Mouse (Mus musculus): ENCODE results near the gene Sparc. TPM values are rescaled to one million over a fixed set of nuclear protein-coding genes. Genes with fewer than 3 reads are reported as not detected.

Gene Sparc
- total and polyA plus RNA-seq, 2 experiments = 28.0 to 110 TPM

DNA sequence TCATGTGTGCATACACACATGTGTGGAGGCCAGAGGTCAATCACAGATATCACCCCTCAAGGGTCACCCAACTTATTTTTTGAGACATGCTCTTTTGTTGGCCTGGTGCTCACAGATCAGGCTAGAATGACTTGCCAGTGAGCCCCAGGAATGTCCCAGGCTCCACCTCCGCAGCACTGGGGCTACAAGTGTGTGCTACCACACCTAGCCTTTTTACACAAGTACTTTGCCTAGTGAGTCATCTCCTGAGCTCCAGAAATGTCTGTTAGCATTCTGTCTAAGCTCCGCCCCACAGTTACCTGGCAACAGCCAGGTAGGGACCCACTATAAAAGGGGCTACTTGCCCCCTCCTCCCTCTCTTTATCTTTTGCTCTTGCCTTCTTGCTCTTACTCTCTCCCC lies 22.1 kb downstream of the Sparc start:
- TF ChIP-seq POLR2A (IDR thresholded peaks at IDR 0.05; ENCODE audit: extremely low read depth, insufficient read depth, low read length) (no peak), CTCF (IDR thresholded peaks at IDR 0.05; ENCODE audit: low read depth, low read length) (no peak)
- H3K36me3 ChIP-seq (ENCODE audit: control insufficient read depth, insufficient read depth, low read length) = no peaks in the 10 kb centered on the region
- no peak for DNase-seq (ENCODE audit: extremely low read depth, low read depth, low spot score)

GRCm38 (mm10) chr11:55398371-55398770 lies 24.6 kb downstream of the Sparc start:
- Histone ChIP-seq H3K36me3 (ENCODE audit: control insufficient read depth, insufficient read depth, low read length) (no peaks in the 10 kb centered on the region), H3K27me3 (ENCODE audit: control insufficient read depth, insufficient read depth, low read length) (no peaks in the 10 kb centered on the region), H3K27ac (replicated peaks; ENCODE audit: insufficient read depth, low read depth, low read length) (peak overlapping the region; percentile 44), H3K4me1 (ENCODE audit: control insufficient read depth, insufficient read depth, low read length) (no peaks in the 10 kb centered on the region), H3K79me2 (ENCODE audit: control insufficient read depth, insufficient read depth, low read length) (no peaks in the 10 kb centered on the region), H3K4me3 (ENCODE audit: insufficient read depth, low read depth, low read length) (no peak overlapping the region), H3K9ac (ENCODE audit: low read depth, low read length) (no peak overlapping the region)
- TF ChIP-seq CTCF (IDR thresholded peaks at IDR 0.05; ENCODE audit: low read depth, low read length) = no peak
- no peak for TF ChIP-seq POLR2A (IDR thresholded peaks at IDR 0.05; ENCODE audit: extremely low read depth, insufficient read depth, low read length)
- WGBS = 89% methylated on average over 8 of the region's 8 CpGs
- no peak for DNase-seq (ENCODE audit: extremely low read depth, low read depth, low spot score)

More for the DNA sequence above, 22.1 kb downstream of the Sparc start:
- H3K9ac ChIP-seq (ENCODE audit: low read depth, low read length) = no peak overlapping the region
- H3K4me1 ChIP-seq (ENCODE audit: control insufficient read depth, insufficient read depth, low read length) = peaks cover 3% of the 10 kb centered on the region; the same call in 1 of the 2 replicates
- H3K27me3 ChIP-seq (ENCODE audit: control insufficient read depth, insufficient read depth, low read length) = no peaks in the 10 kb centered on the region
- H3K4me3 ChIP-seq (ENCODE audit: insufficient read depth, low read depth, low read length) = no peak overlapping the region
- no peak overlapping the region for H3K27ac ChIP-seq (replicated peaks; ENCODE audit: insufficient read depth, low read depth, low read length)
- WGBS = 98% methylated on average over 2 of the region's 2 CpGs
- no peaks in the 10 kb centered on the region for H3K79me2 ChIP-seq (ENCODE audit: control insufficient read depth, insufficient read depth, low read length)

DNA sequence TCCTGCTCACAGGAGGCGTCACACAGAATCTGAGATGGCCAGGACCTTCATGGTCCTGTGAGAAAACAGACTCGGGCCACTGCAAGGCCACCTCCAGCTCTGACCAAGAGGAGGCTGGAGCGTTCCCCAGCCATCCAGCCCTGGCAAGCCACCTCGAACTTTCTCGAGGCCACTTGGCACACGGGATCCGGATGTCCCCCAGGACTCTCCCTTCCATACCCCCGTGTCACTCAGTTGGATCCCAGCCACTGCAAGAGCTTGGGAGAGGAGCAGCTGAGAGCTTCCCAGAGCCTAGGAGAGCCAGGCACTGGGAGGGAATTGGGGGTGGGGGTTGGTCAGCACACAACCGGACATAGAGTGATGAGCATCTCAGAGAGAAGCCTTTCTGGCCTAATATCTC lies 25.5 kb downstream of the Sparc start:
- Histone ChIP-seq H3K9ac (ENCODE audit: low read depth, low read length) (no peak overlapping the region), H3K4me3 (ENCODE audit: insufficient read depth, low read depth, low read length) (no peak overlapping the region), H3K4me1 (ENCODE audit: control insufficient read depth, insufficient read depth, low read length) (no peaks in the 10 kb centered on the region), H3K27me3 (ENCODE audit: control insufficient read depth, insufficient read depth, low read length) (no peaks in the 10 kb centered on the region), H3K79me2 (ENCODE audit: control insufficient read depth, insufficient read depth, low read length) (no peaks in the 10 kb centered on the region), H3K27ac (replicated peaks; ENCODE audit: insufficient read depth, low read depth, low read length) (peak overlapping the region; percentile 44), H3K36me3 (ENCODE audit: control insufficient read depth, insufficient read depth, low read length) (no peaks in the 10 kb centered on the region)
- no peak for TF ChIP-seq POLR2A (IDR thresholded peaks at IDR 0.05; ENCODE audit: extremely low read depth, insufficient read depth, low read length)
- no peak for TF ChIP-seq CTCF (IDR thresholded peaks at IDR 0.05; ENCODE audit: low read depth, low read length)
- peak; percentile 22 for DNase-seq (ENCODE audit: extremely low read depth, low read depth, low spot score)
- WGBS = 69% methylated on average over 9 of the region's 9 CpGs

GRCm38 (mm10) chr11:55397036-55397435 lies 25.9 kb downstream of the Sparc start:
- H3K36me3 ChIP-seq (ENCODE audit: control insufficient read depth, insufficient read depth, low read length) = no peaks in the 10 kb centered on the region
- TF ChIP-seq CTCF (IDR thresholded peaks at IDR 0.05; ENCODE audit: low read depth, low read length) (0 out of 2 replicates have a peak, but pooled peaks have one; percentile 9), POLR2A (IDR thresholded peaks at IDR 0.05; ENCODE audit: extremely low read depth, insufficient read depth, low read length) (no peak)
- H3K4me3 ChIP-seq (ENCODE audit: insufficient read depth, low read depth, low read length) = no peak overlapping the region
- DNase-seq (ENCODE audit: extremely low read depth, low read depth, low spot score) = peak; percentile 22
- no peaks in the 10 kb centered on the region for H3K27me3 ChIP-seq (ENCODE audit: control insufficient read depth, insufficient read depth, low read length)
- no peak overlapping the region for H3K9ac ChIP-seq (ENCODE audit: low read depth, low read length)
- peak overlapping the region; percentile 22; the same call in 1 of the 2 replicates for H3K27ac ChIP-seq (replicated peaks; ENCODE audit: insufficient read depth, low read depth, low read length)
- WGBS = 75% methylated on average over 2 of the region's 2 CpGs
- H3K79me2 ChIP-seq (ENCODE audit: control insufficient read depth, insufficient read depth, low read length) = no peaks in the 10 kb centered on the region
- H3K4me1 ChIP-seq (ENCODE audit: control insufficient read depth, insufficient read depth, low read length) = no peaks in the 10 kb centered on the region

GRCm38 (mm10) chr11:55395073-55395642 lies 27.8 kb downstream of the Sparc start:
- TF ChIP-seq CTCF (IDR thresholded peaks at IDR 0.05; ENCODE audit: low read depth, low read length) (no peak), POLR2A (IDR thresholded peaks at IDR 0.05; ENCODE audit: extremely low read depth, insufficient read depth, low read length) (no peak)
- no peak overlapping the region for H3K27ac ChIP-seq (replicated peaks; ENCODE audit: insufficient read depth, low read depth, low read length)
- H3K4me1 ChIP-seq (ENCODE audit: control insufficient read depth, insufficient read depth, low read length) = no peaks in the 10 kb centered on the region
- H3K79me2 ChIP-seq (ENCODE audit: control insufficient read depth, insufficient read depth, low read length) = no peaks in the 10 kb centered on the region
- no peak overlapping the region for H3K9ac ChIP-seq (ENCODE audit: low read depth, low read length)
- H3K27me3 ChIP-seq (ENCODE audit: control insufficient read depth, insufficient read depth, low read length) = no peaks in the 10 kb centered on the region
- 67% methylated on average over 7 of the region's 7 CpGs for WGBS
- no peaks in the 10 kb centered on the region for H3K36me3 ChIP-seq (ENCODE audit: control insufficient read depth, insufficient read depth, low read length)
- DNase-seq (ENCODE audit: extremely low read depth, low read depth, low spot score) = no peak
- H3K4me3 ChIP-seq (ENCODE audit: insufficient read depth, low read depth, low read length) = no peak overlapping the region

- TF ChIP-seq CTCF (IDR thresholded peaks at IDR 0.05; ENCODE audit: low read depth, low read length) (no peak), POLR2A (IDR thresholded peaks at IDR 0.05; ENCODE audit: extremely low read depth, insufficient read depth, low read length) (no peak)
- Histone ChIP-seq H3K27ac (replicated peaks; ENCODE audit: insufficient read depth, low read depth, low read length) (no peak overlapping the region), H3K9ac (ENCODE audit: low read depth, low read length) (no peak overlapping the region), H3K4me3 (ENCODE audit: insufficient read depth, low read depth, low read length) (no peak overlapping the region), H3K36me3 (ENCODE audit: control insufficient read depth, insufficient read depth, low read length) (no peaks in the 10 kb centered on the region), H3K27me3 (ENCODE audit: control insufficient read depth, insufficient read depth, low read length) (no peaks in the 10 kb centered on the region), H3K4me1 (ENCODE audit: control insufficient read depth, insufficient read depth, low read length) (no peaks in the 10 kb centered on the region), H3K79me2 (ENCODE audit: control insufficient read depth, insufficient read depth, low read length) (no peaks in the 10 kb centered on the region)
- WGBS = 73% methylated on average over 6 of the region's 6 CpGs
- DNase-seq (ENCODE audit: extremely low read depth, low read depth, low spot score) = no peak
These were observed 28.4 kb downstream of the Sparc start for GRCm38 (mm10) chr11:55394592-55394991.
